Mouse (Mus musculus) liver, embryonic 14 days (tissue): ENCODE measurements around the gene Matn1. TPM values are rescaled to one million over a fixed set of nuclear protein-coding genes. Genes with fewer than 3 reads are reported as not detected.

Source experiments
- polyA plus RNA-seq: library from polyadenylated mRNA; depleted of rRNA; stranded (reverse); fragments of >200 nt; gene quantifications from 2 replicates; pipeline ENCODE4 v1.2.3, GENCODE M21; 2012; rRNA removed

Gene Matn1
- polyA plus RNA-seq: 0.07 and 0.08 TPM in 2 replicates

GRCm38 (mm10) chr4:130944112-130944511, at the start of gene Matn1:
Gene Matn1 (plus strand): TSS chr4:130944385.

DNA sequence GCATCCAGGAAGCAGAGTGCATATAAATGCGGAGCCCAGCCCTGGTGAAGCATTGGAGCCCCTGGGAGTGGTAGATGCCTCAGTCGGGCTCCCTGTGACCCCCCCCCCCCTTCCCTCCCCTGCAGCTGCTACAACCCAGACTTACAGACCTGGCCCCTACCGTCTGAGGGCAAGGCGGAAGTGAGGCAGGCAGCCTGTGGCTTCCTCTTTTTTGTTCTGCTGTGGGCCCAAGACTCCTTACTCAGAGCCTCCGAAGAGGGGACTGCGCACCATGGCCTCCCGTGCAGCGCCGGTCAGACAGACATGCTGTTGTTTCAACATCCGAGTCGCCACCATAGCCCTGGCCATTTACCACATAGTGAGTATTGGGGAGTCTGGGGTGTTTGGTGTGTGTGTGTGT, 31.1 kb upstream of the Matn1 start, which contains the start of gene Laptm5:
Gene Laptm5, plus strand, starts transcription at position 49 of the 400 bp plus-strand sequence.

Other genes with a start within 250 kb of the Matn1 start
- 6.8 and 8.0 TPM in 2 replicates for gene Sdc3, start 151.8 kb upstream of the Matn1 start, polyA plus RNA-seq
- gene Laptm5, start 31.3 kb upstream of the Matn1 start, polyA plus RNA-seq: 22.6 and 33.3 TPM in 2 replicates